Mouse (Mus musculus) lung, adult 2 months (tissue): ENCODE data around the gene Ntm. TPM values are rescaled to one million over a fixed set of nuclear protein-coding genes. Genes with fewer than 3 reads are reported as not detected.

Source experiments
- DNase-seq: peaks from one replicate; pipeline ENCODE4 v3.0.0; 2022
- H3K4me1 ChIP-seq: fragments of 200-500 bp; 2 replicates; pipeline ENCODE4 v1.6.1; 2011; ENCODE audit warnings: low read length; ENCODE audit not compliant: control insufficient read depth, insufficient read depth
- H3K4me3 ChIP-seq: fragments of 200-500 bp; replicated peaks from 2 replicates; pipeline ENCODE3; 2011; ENCODE audit warnings: low read depth, mild to moderate bottlenecking, control low read depth, low read length; ENCODE audit errors: extremely low read depth
- CTCF ChIP-seq: fragments of 200-500 bp; IDR thresholded peaks from 2 replicates; pipeline ENCODE4 v1.5.1; 2011; ENCODE audit warnings: mild to moderate bottlenecking, low read length, control low read depth; ENCODE audit not compliant: insufficient read depth
- POLR2A ChIP-seq: fragments of 200-500 bp; IDR thresholded peaks from 2 replicates; pipeline ENCODE4 v1.6.1; 2011; ENCODE audit warnings: low read depth, mild to moderate bottlenecking, control low read depth, low read length, borderline replicate concordance; ENCODE audit errors: extremely low read depth
- WGBS: fragments of 180-500 bp; shearing (Covaris S2); methylation state at CpG from one replicate; pipeline ENCODE4 v1.1.7; 2018; 5-methylcytosine and 5-hydroxymethylcytosine counted together
- polyA plus RNA-seq: library from polyadenylated mRNA; depleted of rRNA; stranded (reverse); fragments of >200 nt; gene quantifications from 2 replicates; pipeline ENCODE4 v1.2.3, GENCODE M21; 2012

Gene Ntm
- polyA plus RNA-seq, 1 experiment: 1.1 TPM

GRCm38 (mm10) chr9:29779739-29780138 lies 183.2 kb downstream of the Ntm start:
- Histone ChIP-seq H3K4me3 (no peak overlapping the region), H3K4me1 (no peaks in the 10 kb centered on the region)
- 64% methylated on average over 7 of the region's 7 CpGs for WGBS
- DNase-seq: no peak
- TF ChIP-seq CTCF: no peak
- no peak for TF ChIP-seq POLR2A

- no peak for TF ChIP-seq CTCF
- TF ChIP-seq POLR2A: no peak
- DNase-seq: peak; percentile 20
- Histone ChIP-seq H3K4me1 (no peaks in the 10 kb centered on the region), H3K4me3 (no peak overlapping the region)
- WGBS: 68% methylated on average over 3 of the region's 3 CpGs
Measured at GRCm38 (mm10) chr9:29776951-29777350, 186.0 kb downstream of the Ntm start.

- no peak overlapping the region for H3K4me3 ChIP-seq
- no peaks in the 10 kb centered on the region for H3K4me1 ChIP-seq
- TF ChIP-seq CTCF (no peak), POLR2A (no peak)
- no peak for DNase-seq
- WGBS: 62% methylated on average over 4 of the region's 4 CpGs
Measured at GRCm38 (mm10) chr9:29776542-29776941, 186.4 kb downstream of the Ntm start.

- TF ChIP-seq POLR2A (no peak), CTCF (no peak)
- no peak for DNase-seq
- H3K4me1 ChIP-seq: no peaks in the 10 kb centered on the region
- WGBS: 82% methylated on average over 4 of the region's 4 CpGs
- no peak overlapping the region for H3K4me3 ChIP-seq
Measured at GRCm38 (mm10) chr9:29776030-29776429, 186.9 kb downstream of the Ntm start.

- Histone ChIP-seq H3K4me3 (no peak overlapping the region), H3K4me1 (no peaks in the 10 kb centered on the region)
- DNase-seq: no peak
- 71% methylated on average over 11 of the region's 11 CpGs for WGBS
- TF ChIP-seq POLR2A (no peak), CTCF (no peak)
Measured at GRCm38 (mm10) chr9:29772625-29773388, 190.1 kb downstream of the Ntm start.

- Histone ChIP-seq H3K4me1 (no peaks in the 10 kb centered on the region), H3K4me3 (no peak overlapping the region)
- TF ChIP-seq CTCF (no peak), POLR2A (no peak)
- DNase-seq: no peak
- WGBS: 21% methylated on average over 5 of the region's 5 CpGs
Measured at GRCm38 (mm10) chr9:29771870-29772269, 191.1 kb downstream of the Ntm start.

GRCm38 (mm10) chr9:29771071-29771785 lies 191.7 kb downstream of the Ntm start:
- 42% methylated on average over 23 of the region's 23 CpGs for WGBS
- H3K4me3 ChIP-seq: no peak overlapping the region

GRCm38 (mm10) chr9:29769361-29769760 lies 193.6 kb downstream of the Ntm start:
- no peaks in the 10 kb centered on the region for H3K4me1 ChIP-seq
- TF ChIP-seq CTCF (no peak), POLR2A (no peak)
- no peak for DNase-seq
- 51% methylated on average over 4 of the region's 4 CpGs for WGBS
- H3K4me3 ChIP-seq: no peak overlapping the region

More at GRCm38 (mm10) chr9:29771071-29771785, 191.7 kb downstream of the Ntm start:
- TF ChIP-seq POLR2A (no peak), CTCF (no peak)
- H3K4me1 ChIP-seq: no peaks in the 10 kb centered on the region
- no peak for DNase-seq

GRCm38 (mm10) chr9:29765990-29766980 lies 196.7 kb downstream of the Ntm start:
- no peak overlapping the region for H3K4me3 ChIP-seq
- 72% methylated on average over 6 of the region's 6 CpGs for WGBS
- TF ChIP-seq POLR2A (no peak), CTCF (no peak)
- H3K4me1 ChIP-seq: no peaks in the 10 kb centered on the region
- DNase-seq: no peak
